Mouse (Mus musculus) cerebellum, postnatal 10 days (tissue): ENCODE results near the gene Zfp36.

Experiments used
- DNase-seq, 2 experiments: peaks; one replicate each; pipeline ENCODE4 v3.0.0; 2021; ENCODE audit warnings: mixed read lengths in 2 of 2

The Zfp36 gene

DNA sequence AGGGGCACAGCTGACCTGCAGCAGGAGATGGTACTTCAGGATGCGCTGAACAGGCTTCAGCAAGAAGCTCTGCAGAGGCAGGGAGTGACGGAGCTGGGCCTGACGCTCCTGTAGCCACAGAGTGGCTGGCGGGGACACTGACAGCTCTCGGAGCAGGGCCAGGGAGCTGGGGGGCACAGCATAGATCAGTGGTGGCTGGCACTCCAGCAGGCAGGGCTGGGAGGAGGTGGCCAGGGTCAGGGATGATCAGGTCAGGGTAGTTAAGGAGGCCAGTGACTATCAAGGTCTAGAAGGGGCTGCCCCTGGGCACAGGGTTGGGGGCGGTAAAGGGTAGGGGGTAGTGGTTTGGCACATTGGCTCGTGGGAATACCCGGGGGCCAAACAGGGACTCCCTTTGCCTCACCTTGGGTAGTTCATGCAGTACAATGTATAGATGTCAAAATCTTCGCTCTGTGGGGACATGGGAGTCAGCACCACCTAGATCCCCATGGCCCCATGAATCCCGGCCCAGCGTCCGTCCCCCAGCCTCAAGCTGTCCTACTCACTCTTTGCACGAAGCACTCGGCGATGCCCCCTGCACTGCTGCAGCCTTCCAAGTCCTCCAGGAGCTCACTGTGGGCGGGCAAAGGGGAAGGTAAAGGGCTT is 11.7 kb downstream of the Zfp36 start:
- DNase-seq = peak in 1 of 2 experiments; percentile 31

DNA sequence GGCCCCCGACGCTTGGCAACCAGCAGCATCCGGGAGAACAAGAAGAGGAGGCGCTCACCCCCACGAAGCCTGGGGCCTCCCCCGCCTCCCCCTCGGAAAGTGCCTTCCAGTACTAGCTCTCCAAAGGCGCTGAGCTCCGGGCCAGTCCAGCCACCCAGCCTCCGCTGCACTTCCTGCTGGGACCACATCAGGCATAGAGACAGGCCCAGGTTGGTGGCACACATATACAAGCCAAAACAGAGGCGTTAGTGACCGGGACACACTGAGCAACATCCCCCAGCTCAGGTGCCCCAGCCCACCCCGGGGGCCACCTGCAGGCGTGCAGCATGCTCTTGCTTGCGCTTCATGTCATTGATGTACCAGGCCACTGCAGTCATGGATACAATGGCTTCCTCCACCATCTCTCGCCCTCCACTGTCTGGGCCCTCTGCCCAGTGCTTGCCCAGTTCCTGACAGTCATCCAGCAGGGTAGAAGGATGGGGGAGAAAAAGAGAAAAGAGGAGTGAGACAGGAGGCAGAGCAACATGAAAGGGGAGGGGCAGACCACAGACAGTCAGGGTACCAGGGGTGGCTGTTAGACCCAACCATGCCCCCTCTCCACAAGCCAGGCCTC is 12.3 kb downstream of the Zfp36 start:
- peak; percentile 65 to 70 for DNase-seq

DNA sequence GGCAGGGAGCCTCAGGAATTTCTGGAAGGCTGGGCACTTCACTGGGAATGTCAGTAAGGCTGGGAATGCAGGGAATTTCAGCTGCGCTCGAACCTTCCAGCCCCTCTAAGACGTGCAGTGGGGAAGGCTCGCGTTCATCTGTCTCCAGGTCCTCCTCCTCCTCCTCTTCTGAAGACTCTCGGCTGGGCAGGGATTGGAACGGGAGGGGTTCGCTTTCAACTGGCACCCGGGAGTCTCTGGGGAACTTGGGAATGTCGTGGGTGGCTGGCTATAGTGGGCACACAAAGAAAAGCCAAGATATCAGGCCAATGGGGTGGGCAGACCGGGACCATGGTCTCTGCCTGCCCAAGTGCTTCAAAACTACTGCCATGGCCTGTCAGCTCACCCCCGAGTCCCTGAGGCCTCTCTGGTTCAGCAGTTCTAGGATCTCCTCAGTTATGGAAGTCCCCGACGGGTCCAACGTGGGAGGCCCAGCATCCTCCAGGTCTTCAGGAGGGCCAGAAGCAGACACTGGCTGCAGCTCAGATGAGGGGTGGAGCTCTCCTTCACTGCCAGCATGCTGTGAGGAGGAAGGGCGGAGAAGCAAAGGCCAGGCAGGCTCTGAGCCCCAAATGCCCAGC is 17.5 kb downstream of the Zfp36 start:
- no peak for DNase-seq

DNA sequence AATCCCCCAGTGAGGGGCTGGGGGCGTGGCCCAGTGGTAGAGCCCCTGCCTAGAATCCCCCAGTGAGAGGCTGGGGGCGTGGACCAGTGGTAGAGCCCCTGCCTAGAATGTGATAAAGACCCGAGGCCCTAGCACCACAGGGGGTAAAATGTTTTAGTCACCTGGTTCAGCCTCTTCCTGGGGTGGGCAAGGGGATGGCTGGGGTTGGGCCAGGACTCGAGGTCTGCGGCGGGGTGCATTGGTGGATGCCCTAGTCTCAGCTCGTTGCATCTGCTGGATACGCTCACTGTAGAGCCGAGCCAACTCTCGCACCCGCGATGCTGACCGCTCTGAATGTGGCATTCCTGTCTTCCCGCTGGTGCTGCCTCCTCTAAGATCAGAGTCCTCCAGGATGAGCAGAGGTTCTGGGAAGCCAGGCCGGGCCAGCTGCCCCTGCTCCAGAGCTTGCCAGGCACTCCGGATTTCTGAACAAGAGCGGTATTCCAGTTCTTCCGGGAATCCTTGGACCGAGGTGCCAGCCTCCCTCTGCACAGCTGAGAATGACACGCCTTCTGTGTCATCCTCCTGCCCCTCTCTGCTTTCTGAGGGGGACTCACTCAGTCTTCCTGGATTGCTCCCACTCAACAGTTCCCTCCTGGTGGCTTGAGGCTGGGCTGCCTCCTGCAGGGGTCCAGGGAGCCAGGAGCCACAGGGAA is 18.3 kb downstream of the Zfp36 start:
- DNase-seq = no peak

DNA sequence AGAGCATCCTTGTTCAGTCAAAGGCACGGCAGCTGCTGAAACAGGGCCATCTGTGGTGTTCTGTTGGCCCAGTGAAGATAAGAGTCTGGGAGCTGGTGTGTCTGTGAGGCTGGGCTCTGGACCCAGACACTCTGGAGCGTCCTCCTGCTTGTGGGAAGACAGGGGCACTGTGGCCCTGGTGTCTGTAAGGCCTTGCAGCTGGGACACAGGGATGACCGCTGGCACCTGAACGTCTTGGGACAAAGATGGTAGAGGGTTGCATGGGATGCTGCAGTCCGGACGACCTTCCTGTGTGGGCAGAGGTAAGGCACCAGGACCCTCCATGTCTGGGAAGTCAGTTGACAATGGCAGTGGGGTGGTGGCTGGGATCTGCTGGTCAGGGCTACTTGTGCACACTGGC is 19.8 kb downstream of the Zfp36 start:
- no peak for DNase-seq

DNA sequence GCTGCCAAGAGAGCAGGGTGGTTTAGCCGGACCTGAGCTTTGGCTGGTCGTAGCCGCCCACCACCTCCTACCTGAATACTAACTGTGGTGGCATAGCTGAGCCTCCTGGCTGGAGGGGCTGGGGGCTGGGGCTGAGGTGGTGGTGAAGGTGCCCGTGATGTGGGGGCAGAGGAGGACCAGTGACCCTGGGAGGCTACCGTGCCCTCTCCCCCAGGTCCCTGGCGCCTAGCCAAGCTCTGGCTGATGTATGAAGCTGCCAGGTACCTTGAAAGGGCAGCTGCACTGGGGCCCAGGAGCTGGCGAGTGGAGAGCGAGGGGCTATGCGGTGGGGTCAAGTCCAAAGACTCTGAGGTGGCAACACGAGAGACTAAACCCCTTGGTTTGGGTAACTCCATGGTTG is 20.2 kb downstream of the Zfp36 start:
- DNase-seq = no peak

DNA sequence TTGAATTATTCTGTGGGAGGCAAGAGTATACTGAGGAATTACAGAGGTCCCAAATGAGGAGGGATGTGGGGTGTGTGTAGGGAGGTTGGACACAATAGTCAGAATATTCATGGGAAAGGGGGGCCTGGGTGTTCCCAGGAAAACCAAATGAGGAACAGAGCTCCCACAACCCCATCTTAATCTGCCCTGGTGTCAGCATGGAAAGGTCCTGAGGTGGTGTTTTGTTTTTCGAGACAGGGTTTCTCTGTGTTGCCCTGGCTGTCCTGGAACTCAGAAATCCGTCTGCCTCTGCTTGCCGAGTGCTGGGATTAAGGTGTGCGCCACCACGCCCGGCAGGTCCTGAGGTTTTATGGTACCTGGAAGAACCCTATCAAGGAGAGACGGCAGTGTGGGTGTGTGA is 21.6 kb downstream of the Zfp36 start:
- no peak for DNase-seq

DNA sequence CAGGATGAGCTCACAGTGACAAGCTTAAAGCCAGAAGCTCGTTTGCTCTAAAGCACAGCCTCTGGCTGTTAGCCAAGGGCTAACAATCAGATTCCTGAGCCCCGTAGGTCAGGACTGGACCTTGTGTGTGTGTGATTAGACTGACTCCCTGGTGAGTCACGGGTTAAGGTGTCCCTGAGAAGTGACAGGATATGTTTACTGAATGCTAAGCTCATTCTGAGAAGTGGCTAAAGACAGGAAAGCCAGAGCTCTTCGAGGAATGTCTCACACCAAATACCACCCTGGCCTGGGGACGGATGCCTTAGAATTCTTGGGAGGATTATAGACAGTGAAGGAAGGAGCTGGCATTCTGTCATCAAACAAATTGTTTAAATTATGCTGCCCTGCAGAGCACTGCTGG is 22.1 kb downstream of the Zfp36 start:
- DNase-seq = no peak

DNA sequence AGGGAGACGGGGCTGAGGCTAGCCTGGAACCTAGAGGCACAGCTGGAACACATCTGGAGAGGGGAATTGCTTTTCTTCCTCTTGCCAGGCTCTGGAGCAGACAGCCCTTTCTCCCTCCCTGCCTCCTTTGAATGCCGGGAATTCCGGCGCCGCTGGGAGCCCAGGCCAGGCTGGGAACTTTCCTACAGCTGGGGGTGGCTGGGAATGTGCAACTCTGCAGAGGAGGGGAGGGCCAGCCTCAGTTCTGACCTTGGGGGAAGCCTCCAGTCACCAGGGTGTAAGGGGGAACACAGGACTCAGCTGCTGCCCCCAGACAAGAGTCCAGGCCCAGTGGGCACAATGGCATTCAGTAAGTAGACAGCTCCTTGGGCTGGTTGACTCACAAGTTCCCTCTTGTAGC is 23.1 kb downstream of the Zfp36 start:
- no peak for DNase-seq

DNA sequence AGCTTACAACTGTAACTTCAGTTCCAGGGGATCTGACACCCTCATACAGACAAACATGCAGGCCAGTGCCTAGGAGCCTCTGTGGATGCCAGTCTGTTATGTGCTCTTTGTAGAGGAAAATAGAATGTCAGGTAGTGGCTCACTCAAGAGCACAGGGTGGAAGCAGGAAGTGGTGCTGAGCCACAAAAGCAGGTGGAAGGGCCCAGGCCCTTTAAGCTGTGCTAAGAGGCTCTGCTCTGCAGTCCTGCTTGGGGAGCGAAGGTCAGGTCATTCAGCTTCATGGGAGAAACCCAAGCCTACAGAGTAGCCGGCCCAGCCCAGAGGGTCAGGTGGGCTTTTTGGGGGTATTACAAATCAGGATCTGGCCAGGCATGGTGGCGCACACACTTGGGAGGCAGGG is 24.8 kb downstream of the Zfp36 start:
- DNase-seq = no peak

DNA sequence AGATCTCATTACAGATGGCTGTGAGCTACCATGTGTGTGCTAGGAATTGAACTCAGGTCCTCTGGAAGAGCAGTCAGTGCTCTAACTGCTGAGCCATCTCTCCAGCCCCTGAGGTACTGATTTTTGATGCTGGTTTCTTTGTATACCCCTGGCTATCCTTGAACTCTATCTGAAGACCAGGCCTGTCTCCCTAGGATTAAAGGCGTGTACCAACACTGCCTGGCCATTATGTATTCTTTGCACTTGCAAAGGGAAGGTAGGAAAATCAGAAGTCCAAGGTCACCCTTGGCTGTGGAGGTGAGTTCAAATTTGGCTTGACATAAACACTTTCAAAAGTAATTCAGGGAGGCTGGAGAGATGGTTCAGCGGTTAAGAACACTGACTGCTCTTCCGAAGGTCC is 25.5 kb downstream of the Zfp36 start:
- no peak for DNase-seq

DNA sequence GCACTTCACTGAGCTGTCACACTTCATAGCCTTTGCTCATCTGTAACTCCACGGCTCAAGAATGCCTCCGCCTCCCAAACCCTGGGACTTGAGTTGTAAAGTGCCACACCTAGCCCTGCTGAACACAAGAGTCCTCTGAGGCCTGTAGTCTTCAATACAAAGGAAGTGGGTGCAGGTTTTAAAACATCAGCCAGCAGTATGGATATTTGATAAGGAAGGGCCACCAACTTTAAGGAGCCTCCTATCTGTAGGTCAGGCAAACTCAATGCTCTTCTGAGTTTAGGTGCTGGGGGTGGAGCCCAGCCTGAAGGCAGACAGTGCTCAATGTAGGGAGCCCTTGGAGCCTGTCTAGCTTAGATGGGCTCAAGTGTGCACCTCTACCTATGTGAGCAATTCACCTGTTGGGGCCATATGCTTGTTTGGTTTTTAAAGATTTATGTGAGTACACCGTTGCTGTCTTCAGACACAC is 25.9 kb downstream of the Zfp36 start:
- DNase-seq = no peak

DNA sequence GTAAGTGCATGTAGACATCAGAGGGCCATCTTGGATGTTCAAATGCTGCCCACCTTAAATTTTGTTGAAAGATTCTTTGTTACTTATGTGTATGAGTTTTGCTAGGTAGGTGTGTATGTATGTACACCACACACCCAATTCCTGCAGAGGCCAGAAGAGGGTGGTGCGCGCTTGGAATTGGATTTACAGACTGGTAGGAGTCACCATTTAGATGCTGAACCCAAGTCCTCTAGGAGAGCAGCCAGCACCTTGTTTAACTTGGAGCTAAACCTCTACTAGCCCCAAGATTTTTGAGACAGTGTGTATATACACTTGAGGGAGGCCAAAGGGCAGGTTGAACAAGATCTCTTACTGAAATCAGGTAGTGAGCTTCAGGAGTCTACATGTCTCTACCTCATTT is 26.8 kb downstream of the Zfp36 start:
- no peak for DNase-seq

DNA sequence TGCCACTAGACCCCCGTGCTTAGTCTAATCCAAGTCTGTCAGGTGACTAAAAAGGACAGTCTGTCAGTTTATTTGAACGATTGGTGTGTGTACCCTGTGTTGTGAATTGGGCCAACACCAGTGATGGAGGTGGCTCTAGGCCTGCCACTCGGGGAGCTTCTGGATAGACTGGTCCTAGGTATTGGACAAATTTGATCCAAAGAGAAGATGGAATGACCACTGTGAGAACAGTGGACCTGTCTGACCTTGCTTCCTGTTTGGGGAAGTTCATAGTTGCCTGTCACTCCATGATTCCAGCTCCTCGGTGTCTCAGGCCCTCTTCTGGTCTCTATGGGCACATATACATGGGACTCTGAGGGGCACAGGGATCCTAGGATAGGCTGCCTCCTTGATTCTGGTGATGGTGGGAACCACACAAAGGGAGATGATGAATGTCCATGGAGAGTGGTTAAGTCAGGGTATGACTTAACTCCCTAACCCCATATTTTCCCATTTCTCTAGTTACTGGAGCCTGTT is 28.3 kb downstream of the Zfp36 start:
- DNase-seq = no peak

DNA sequence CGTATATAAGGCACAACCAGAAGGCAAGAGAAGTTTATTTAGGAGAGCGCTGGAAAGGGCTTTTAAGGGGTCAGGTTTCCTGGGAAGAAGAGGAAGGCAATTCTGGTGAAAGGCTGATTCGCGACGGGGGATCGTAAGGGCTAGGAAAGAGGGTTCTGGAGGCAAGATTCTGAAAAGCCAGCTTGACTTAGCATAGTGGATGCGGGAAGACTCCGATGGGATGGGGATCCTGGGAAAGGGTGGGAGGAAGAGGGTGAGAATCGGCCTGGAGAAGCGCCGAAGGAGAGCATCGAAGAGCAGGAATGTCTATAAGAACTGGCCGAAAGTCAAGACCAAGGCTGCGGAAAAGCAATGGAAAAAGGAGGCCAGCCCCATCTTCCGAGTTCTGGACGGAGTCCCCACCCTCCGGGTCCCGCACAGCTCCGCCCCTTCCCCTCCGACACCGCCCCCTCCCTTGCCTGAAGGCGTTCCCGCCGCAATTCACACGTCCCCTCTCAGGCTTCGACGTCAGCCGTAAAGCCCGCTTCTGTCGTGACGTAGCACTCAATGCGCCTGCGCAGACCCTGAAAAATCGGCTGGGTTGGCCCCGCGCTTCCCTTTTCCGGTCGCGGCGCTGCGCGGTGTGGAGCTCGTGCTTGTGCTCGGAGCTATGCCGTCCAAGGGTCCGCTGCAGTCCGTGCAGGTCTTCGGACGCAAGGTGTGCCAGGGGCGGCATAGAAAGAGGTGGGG is 29.7 kb downstream of the Zfp36 start, which contains the start of gene Rps16:
TSS of gene Rps16 (plus strand) at position 498 of the 729 bp plus-strand sequence.
- DNase-seq = peak; percentile 99

DNA sequence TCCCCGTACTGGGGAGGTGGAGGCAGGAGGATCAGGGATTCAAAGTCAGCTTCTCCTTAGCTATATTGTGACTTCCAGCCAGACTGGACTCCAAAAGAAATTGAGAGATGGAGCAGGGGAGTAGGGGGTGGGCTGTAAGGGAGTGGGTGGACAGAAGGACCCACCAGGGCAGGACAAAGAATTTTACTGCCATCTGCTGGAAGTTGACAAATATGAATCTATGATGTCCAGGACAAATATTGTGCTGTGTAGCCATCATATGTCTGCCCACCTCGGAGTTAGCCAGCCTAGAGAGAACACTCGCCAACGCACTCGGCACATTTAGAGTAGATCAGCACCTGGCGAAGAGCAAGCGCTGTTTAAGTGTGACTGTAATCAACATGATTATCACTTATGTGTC is 31.5 kb downstream of the Zfp36 start:
- peak; percentile 55 to 68 for DNase-seq

DNA sequence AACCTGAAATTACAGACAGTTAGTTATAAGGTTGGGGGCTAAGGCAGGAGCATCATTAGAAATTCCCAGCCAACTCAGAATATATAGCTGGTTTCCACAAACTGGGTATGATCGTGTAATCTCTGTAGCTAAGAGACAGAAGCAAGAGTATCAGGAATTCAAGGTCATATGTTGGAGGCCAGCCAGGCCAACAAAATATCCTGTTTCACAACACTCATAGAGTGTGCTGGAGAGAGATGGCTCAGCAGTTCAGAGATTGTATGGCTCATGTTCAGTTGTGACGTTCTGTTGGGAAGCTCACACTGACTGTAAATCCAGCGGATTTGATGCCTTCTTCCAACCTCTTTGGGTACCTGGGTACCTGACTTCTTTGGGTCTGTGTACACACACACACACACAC is 32.3 kb downstream of the Zfp36 start:
- no peak for DNase-seq

DNA sequence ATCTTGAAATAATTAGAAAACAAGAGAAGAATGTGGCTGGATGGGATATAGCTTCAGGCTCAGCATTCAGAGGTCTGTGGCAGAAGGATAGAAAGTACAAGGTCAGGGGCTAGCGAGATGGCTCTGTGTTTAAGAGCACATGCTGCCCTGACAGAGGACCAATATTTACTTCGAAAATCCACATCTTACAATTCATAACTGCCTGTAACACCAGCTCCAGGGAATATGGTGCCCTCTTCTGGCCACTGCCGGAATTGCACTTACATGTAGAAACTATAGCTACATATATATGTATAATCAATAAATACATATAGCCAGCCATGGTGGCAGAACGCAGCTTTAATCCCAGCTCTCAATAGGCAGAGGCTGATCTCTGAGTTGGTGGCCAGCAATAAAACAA is 35.4 kb downstream of the Zfp36 start:
- DNase-seq = peak; percentile 82 to 85

DNA sequence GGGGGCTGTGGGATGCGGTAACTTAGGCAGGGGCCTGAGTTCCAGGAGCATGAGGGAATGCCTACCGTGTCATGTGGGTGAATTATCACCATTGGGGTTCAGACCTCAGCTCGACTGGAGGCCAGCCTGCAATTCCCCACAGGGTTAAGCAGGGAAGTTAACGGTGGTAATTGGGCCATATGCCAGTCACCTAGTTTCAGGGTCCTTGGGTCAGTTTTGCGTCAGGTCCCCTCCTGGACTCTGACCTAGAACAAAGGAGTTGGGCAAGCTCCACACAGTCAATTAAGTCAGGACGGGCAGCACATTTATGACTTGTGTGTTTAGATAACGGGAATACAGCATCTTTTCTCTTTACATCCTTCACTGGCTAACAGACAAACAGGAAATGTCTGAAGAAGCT is 38.7 kb downstream of the Zfp36 start:
- no peak for DNase-seq

DNA sequence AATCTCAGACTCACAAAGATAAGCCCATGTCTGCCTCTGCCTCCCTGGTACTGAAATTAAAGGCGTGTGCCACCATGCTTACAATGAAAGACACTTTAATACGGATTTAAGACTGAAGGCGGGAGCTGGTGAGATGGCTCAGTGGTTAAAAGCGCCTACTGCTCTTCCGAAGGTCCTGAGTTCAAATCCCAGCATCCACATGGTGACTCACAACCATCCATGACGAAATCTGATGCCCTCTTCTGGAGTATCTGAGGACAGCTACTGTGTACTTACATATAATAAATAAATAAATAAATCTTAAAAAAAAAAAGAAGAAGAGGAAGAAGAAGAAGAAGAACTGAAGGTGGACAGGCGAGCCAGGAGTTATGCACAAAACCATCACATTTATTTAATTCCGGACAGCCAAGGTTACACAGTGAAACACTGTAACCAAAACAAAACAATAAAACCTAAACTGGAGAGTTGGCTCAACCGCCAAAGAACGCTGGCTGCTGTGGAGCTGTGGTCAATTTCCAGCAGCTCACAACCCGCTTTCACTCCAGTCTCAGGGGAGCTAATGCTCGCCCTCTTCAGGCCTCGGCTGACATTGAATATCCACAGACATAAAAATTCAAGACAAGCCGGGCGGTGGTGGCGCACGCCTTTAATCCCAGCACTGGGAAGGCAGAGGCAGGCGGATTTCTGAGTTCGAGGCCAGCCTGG is 40.7 kb downstream of the Zfp36 start:
- peak; percentile 57 to 62 for DNase-seq

DNA sequence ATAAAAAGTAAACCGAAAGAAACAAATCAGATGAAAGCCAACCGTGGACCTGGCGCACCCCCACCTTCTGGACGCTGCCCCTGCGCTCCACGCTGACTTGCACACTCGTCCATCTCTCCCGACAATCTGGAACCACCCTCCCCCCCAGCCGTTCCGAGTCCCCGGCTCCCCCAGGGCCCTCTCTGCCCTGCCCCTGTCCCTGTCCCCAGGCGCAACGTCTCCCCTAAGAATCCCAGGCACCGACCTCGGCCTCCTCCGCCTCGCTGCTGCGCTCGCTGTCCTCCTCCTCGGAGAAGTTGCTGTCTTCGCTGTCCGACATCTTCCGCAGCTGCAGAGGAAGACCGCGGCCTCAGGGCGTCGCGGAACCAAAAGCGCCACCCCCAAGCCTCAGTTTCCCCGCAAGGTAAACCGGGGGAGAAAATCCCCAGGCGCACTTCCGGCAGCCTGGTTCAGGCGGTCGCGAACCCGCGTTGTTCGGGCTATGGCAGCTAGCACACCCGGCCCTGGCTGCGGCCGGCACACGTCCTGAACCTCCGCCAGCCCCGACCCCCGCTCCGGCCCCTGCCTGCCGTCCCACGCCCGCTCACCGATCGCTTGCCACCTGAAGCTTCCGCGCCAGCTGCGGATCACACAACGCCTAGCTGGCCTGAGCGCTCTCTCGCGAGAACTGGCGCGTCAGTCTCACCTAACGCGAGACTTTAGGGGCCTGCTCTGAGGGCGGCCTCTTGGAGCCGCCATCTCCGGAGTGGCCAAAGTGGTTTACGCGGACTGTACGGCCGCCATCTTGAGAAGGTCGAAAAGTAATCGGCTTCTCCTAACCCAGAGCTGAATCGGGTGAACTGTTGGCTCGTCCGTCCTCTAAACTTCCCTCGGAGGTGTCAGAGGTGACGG is 41.7 kb downstream of the Zfp36 start, which contains the start of gene Supt5:
TSS of gene Supt5 (minus strand) at position 639 of the 891 bp plus-strand sequence.
- peak; percentile 97 to 98 for DNase-seq
